Mouse (Mus musculus): ENCODE measurements at regions not wholly inside any gene's neighbourhood (a gene's known extent, or its start where the extent isn't known, plus 50 kb on each side); places are given as distances from the start of the nearest gene placed in this dataset.

- no peak for TF ChIP-seq CTCF (IDR thresholded peaks at IDR 0.05; ENCODE audit: extremely low read depth, insufficient read depth, insufficient read length, insufficient replicate concordance)
- TF ChIP-seq POLR2A (IDR thresholded peaks at IDR 0.05; ENCODE audit: low read depth, low read length): no peak
Measured at GRCm38 (mm10) chr3:101704326-101704725, 99.8 kb upstream of the Atp1a1 start.
